Mouse (Mus musculus) fibroblast of lung, adult 2 months (primary cell): ENCODE data around the gene Gart.
"Not testable (repeated sequence)": the region's sequence is repeated elsewhere in the genome, so short reads cannot be mapped to it uniquely, and the experiment has no call there.

Experiments
- DNase-seq: peaks from one replicate; pipeline ENCODE4 v3.0.0-alpha.2; 2011; ENCODE audit warnings: low read depth

Gene Gart

GRCm38 (mm10) chr16:91648220-91648550, 1.4 kb upstream of the Gart start:
- DNase-seq, result no peak

- DNase-seq, result peak; percentile 93
Observed at GRCm38 (mm10) chr16:91647461-91648219, 888 bp upstream of the Gart start, which contains the start of gene Son. TSS of gene Son (plus strand) at chr16:91647506.

- DNase-seq, result peak; percentile 19
Observed at GRCm38 (mm10) chr16:91645995-91646602, 653 bp downstream of the Gart start.

GRCm38 (mm10) chr16:91645420-91645819, 1.3 kb downstream of the Gart start:
- DNase-seq, result not testable (repeated sequence)

GRCm38 (mm10) chr16:91644901-91645300, 1.9 kb downstream of the Gart start:
- no peak for DNase-seq

GRCm38 (mm10) chr16:91640171-91640570, 6.6 kb downstream of the Gart start:
- DNase-seq, result no peak

GRCm38 (mm10) chr16:91639636-91640035, 7.1 kb downstream of the Gart start:
- no peak for DNase-seq

- no peak for DNase-seq
Observed at GRCm38 (mm10) chr16:91639161-91639560, 7.6 kb downstream of the Gart start.

- DNase-seq, result no peak
Observed at GRCm38 (mm10) chr16:91633641-91634040, 13.1 kb downstream of the Gart start.

- DNase-seq, result no peak
Observed at GRCm38 (mm10) chr16:91632940-91633339, 13.8 kb downstream of the Gart start.

GRCm38 (mm10) chr16:91632439-91632838, 14.3 kb downstream of the Gart start:
- DNase-seq, result no peak

GRCm38 (mm10) chr16:91630584-91630983, 16.2 kb downstream of the Gart start:
- DNase-seq, result no peak

- DNase-seq, result no peak
Observed at GRCm38 (mm10) chr16:91629749-91630148, 17.0 kb downstream of the Gart start.

GRCm38 (mm10) chr16:91628673-91629072, 18.1 kb downstream of the Gart start:
- no peak for DNase-seq

GRCm38 (mm10) chr16:91627831-91628230, 18.9 kb downstream of the Gart start:
- no peak for DNase-seq

GRCm38 (mm10) chr16:91623074-91623473, 23.7 kb downstream of the Gart start:
- DNase-seq, result no peak

- no peak for DNase-seq
Observed at GRCm38 (mm10) chr16:91620991-91621390, 25.8 kb downstream of the Gart start.

- DNase-seq, result no peak
Observed at GRCm38 (mm10) chr16:91620185-91620584, 26.6 kb downstream of the Gart start.

- DNase-seq, result peak; percentile 35
Observed at GRCm38 (mm10) chr16:91618511-91619501, 27.9 kb downstream of the Gart start, which contains the start of gene Dnajc28. TSS of gene Dnajc28 (minus strand) at chr16:91619026.

- DNase-seq, result no peak
Observed at GRCm38 (mm10) chr16:91614552-91614951, 32.2 kb downstream of the Gart start.

GRCm38 (mm10) chr16:91612525-91612924, 34.2 kb downstream of the Gart start:
- no peak for DNase-seq

- DNase-seq, result no peak
Observed at GRCm38 (mm10) chr16:91611248-91611647, 35.5 kb downstream of the Gart start.
